Mouse (Mus musculus): ENCODE results near the gene Fam98c. TPM values are rescaled to one million over a fixed set of nuclear protein-coding genes. Genes with fewer than 3 reads are reported as not detected.

The Fam98c gene
- polyA plus RNA-seq, 1 experiment from 2014 or later = 44.1 TPM

GRCm38 (mm10) chr7:29162750-29163525 lies 6.9 kb upstream of the Fam98c start:
- Histone ChIP-seq H3K9me3 (ENCODE audit: control insufficient read depth, low read length) (no peaks in the 10 kb centered on the region), H3K4me3 (ENCODE audit: low read length) (no peak overlapping the region), H3K4me2 (ENCODE audit: low read length) (no peak overlapping the region), H3K27me3 (replicated peaks; ENCODE audit: control insufficient read depth, insufficient read depth, low read length) (peaks cover 3% of the 10 kb centered on the region; the same call in 1 of the 2 replicates), H3K9ac (ENCODE audit: low read depth, low read length) (no peak overlapping the region), H3K36me3 (ENCODE audit: control insufficient read depth, insufficient read depth, low read length) (peaks cover 2% of the 10 kb centered on the region), H3K4me1 (ENCODE audit: control insufficient read depth, insufficient read depth, low read depth, low read length) (peaks cover 5% of the 10 kb centered on the region), H3K27ac (ENCODE audit: low read depth, low read length) (no peak overlapping the region)
- 23% methylated on average over 9 of the region's 9 CpGs for WGBS
- ATAC-seq = no peak

GRCm38 (mm10) chr7:29162294-29162693 lies 6.3 kb upstream of the Fam98c start:
- no peak for ATAC-seq
- H3K4me2 ChIP-seq (ENCODE audit: low read length) = no peak overlapping the region
- H3K36me3 ChIP-seq (ENCODE audit: control insufficient read depth, insufficient read depth, low read length) = peaks cover 2% of the 10 kb centered on the region
- WGBS = 89% methylated on average over 5 of the region's 5 CpGs
- H3K4me3 ChIP-seq (ENCODE audit: low read length) = no peak overlapping the region
- H3K9ac ChIP-seq (ENCODE audit: low read depth, low read length) = no peak overlapping the region
- H3K27me3 ChIP-seq (replicated peaks; ENCODE audit: control insufficient read depth, insufficient read depth, low read length) = peaks cover 3% of the 10 kb centered on the region; the same call in 1 of the 2 replicates
- no peaks in the 10 kb centered on the region for H3K9me3 ChIP-seq (ENCODE audit: control insufficient read depth, low read length)
- H3K27ac ChIP-seq (ENCODE audit: low read depth, low read length) = no peak overlapping the region
- no peaks in the 10 kb centered on the region; the same call in 1 of the 2 replicates for H3K4me1 ChIP-seq (ENCODE audit: control insufficient read depth, insufficient read depth, low read depth, low read length)

GRCm38 (mm10) chr7:29158264-29158663 lies 2.2 kb upstream of the Fam98c start:
- WGBS = 3% methylated on average over 5 of the region's 5 CpGs

GRCm38 (mm10) chr7:29155196-29155837 lies 717 bp downstream of the Fam98c start:
- 7% methylated on average over 37 of the region's 37 CpGs for WGBS
- H3K4me1 ChIP-seq (ENCODE audit: control insufficient read depth, insufficient read depth, low read depth, low read length) = peaks cover 9% of the 10 kb centered on the region
- no peaks in the 10 kb centered on the region for H3K36me3 ChIP-seq (ENCODE audit: control insufficient read depth, insufficient read depth, low read length)
- H3K9me3 ChIP-seq (ENCODE audit: control insufficient read depth, low read length) = no peaks in the 10 kb centered on the region
- H3K27ac ChIP-seq (ENCODE audit: low read depth, low read length) = peak overlapping the region; percentile 92
- peaks cover 3% of the 10 kb centered on the region; the same call in 1 of the 2 replicates for H3K27me3 ChIP-seq (replicated peaks; ENCODE audit: control insufficient read depth, insufficient read depth, low read length)
- peak; percentile 91 for ATAC-seq
- peak overlapping the region; percentile 90 for H3K4me3 ChIP-seq (ENCODE audit: low read length)
- H3K9ac ChIP-seq (ENCODE audit: low read depth, low read length) = peak overlapping the region; percentile 86
- peak overlapping the region; percentile 93 for H3K4me2 ChIP-seq (ENCODE audit: low read length)

More at GRCm38 (mm10) chr7:29158264-29158663, 2.2 kb upstream of the Fam98c start:
- no peaks in the 10 kb centered on the region for H3K9me3 ChIP-seq (ENCODE audit: control insufficient read depth, low read length)
- peaks cover 9% of the 10 kb centered on the region for H3K4me1 ChIP-seq (ENCODE audit: control insufficient read depth, insufficient read depth, low read depth, low read length)
- peaks cover 2% of the 10 kb centered on the region for H3K36me3 ChIP-seq (ENCODE audit: control insufficient read depth, insufficient read depth, low read length)
- no peak overlapping the region for H3K9ac ChIP-seq (ENCODE audit: low read depth, low read length)
- H3K27me3 ChIP-seq (replicated peaks; ENCODE audit: control insufficient read depth, insufficient read depth, low read length) = peaks cover 3% of the 10 kb centered on the region; the same call in 1 of the 2 replicates
- H3K4me2 ChIP-seq (ENCODE audit: low read length) = no peak overlapping the region
- H3K4me3 ChIP-seq (ENCODE audit: low read length) = no peak overlapping the region
- ATAC-seq = no peak
- H3K27ac ChIP-seq (ENCODE audit: low read depth, low read length) = no peak overlapping the region

GRCm38 (mm10) chr7:29154018-29154720 lies 1.9 kb downstream of the Fam98c start:
- Histone ChIP-seq H3K4me1 (ENCODE audit: control insufficient read depth, insufficient read depth, low read depth, low read length) (peaks cover 9% of the 10 kb centered on the region), H3K9me3 (ENCODE audit: control insufficient read depth, low read length) (no peaks in the 10 kb centered on the region), H3K36me3 (ENCODE audit: control insufficient read depth, insufficient read depth, low read length) (no peaks in the 10 kb centered on the region), H3K4me2 (ENCODE audit: low read length) (no peak overlapping the region), H3K27ac (ENCODE audit: low read depth, low read length) (no peak overlapping the region), H3K4me3 (ENCODE audit: low read length) (no peak overlapping the region; the same call in 1 of the 2 replicates), H3K9ac (ENCODE audit: low read depth, low read length) (no peak overlapping the region), H3K27me3 (replicated peaks; ENCODE audit: control insufficient read depth, insufficient read depth, low read length) (peaks cover 3% of the 10 kb centered on the region; the same call in 1 of the 2 replicates)
- 96% methylated on average over 14 of the region's 14 CpGs for WGBS
- ATAC-seq = no peak

GRCm38 (mm10) chr7:29151486-29151885 lies 4.5 kb downstream of the Fam98c start:
- Histone ChIP-seq H3K36me3 (ENCODE audit: control insufficient read depth, insufficient read depth, low read length) (no peaks in the 10 kb centered on the region), H3K4me3 (ENCODE audit: low read length) (no peak overlapping the region), H3K4me2 (ENCODE audit: low read length) (no peak overlapping the region), H3K27ac (ENCODE audit: low read depth, low read length) (no peak overlapping the region), H3K9ac (ENCODE audit: low read depth, low read length) (no peak overlapping the region), H3K4me1 (ENCODE audit: control insufficient read depth, insufficient read depth, low read depth, low read length) (peaks cover 9% of the 10 kb centered on the region), H3K9me3 (ENCODE audit: control insufficient read depth, low read length) (no peaks in the 10 kb centered on the region), H3K27me3 (replicated peaks; ENCODE audit: control insufficient read depth, insufficient read depth, low read length) (no peaks in the 10 kb centered on the region)
- WGBS = 65% methylated on average over 10 of the region's 10 CpGs
- no peak for ATAC-seq

- Histone ChIP-seq H3K27ac (ENCODE audit: low read depth, low read length) (no peak overlapping the region), H3K27me3 (replicated peaks; ENCODE audit: control insufficient read depth, insufficient read depth, low read length) (no peaks in the 10 kb centered on the region), H3K4me3 (ENCODE audit: low read length) (no peak overlapping the region), H3K4me1 (ENCODE audit: control insufficient read depth, insufficient read depth, low read depth, low read length) (no peaks in the 10 kb centered on the region), H3K9ac (ENCODE audit: low read depth, low read length) (no peak overlapping the region), H3K9me3 (ENCODE audit: control insufficient read depth, low read length) (no peaks in the 10 kb centered on the region), H3K4me2 (ENCODE audit: low read length) (no peak overlapping the region), H3K36me3 (ENCODE audit: control insufficient read depth, insufficient read depth, low read length) (no peaks in the 10 kb centered on the region)
- no peak for ATAC-seq
- WGBS = 91% methylated on average over 14 of the region's 15 CpGs
Measured at GRCm38 (mm10) chr7:29148771-29149170, 7.3 kb downstream of the Fam98c start.

- H3K4me1 ChIP-seq (ENCODE audit: control insufficient read depth, insufficient read depth, low read depth, low read length) = no peaks in the 10 kb centered on the region
- H3K9me3 ChIP-seq (ENCODE audit: control insufficient read depth, low read length) = no peaks in the 10 kb centered on the region
- no peaks in the 10 kb centered on the region for H3K27me3 ChIP-seq (replicated peaks; ENCODE audit: control insufficient read depth, insufficient read depth, low read length)
- no peaks in the 10 kb centered on the region for H3K36me3 ChIP-seq (ENCODE audit: control insufficient read depth, insufficient read depth, low read length)
- no peak overlapping the region for H3K4me2 ChIP-seq (ENCODE audit: low read length)
- ATAC-seq = no peak
- no peak overlapping the region for H3K9ac ChIP-seq (ENCODE audit: low read depth, low read length)
- no peak overlapping the region for H3K4me3 ChIP-seq (ENCODE audit: low read length)
- WGBS = 85% methylated on average over 7 of the region's 7 CpGs
- H3K27ac ChIP-seq (ENCODE audit: low read depth, low read length) = no peak overlapping the region
Measured at GRCm38 (mm10) chr7:29146625-29147367, 9.2 kb downstream of the Fam98c start.

Measured in hindbrain, embryonic 16.5 days (tissue).